Mouse (Mus musculus) midbrain, postnatal 0 days (tissue): ENCODE measurements around the gene Polg. TPM values are rescaled to one million over a fixed set of nuclear protein-coding genes. Genes with fewer than 3 reads are reported as not detected.

Experiments used
- ATAC-seq: fragments of 200-750 bp; cut with Nextera tagmentation; 2 replicates; pipeline ENCODE4 v1.8.0; 2017; ENCODE audit warnings: moderate number of reproducible peaks, mild to moderate bottlenecking, moderate TSS enrichment, moderate library complexity; ENCODE audit not compliant: low FRiP score
- DNase-seq: peaks from one replicate; pipeline ENCODE4 v3.0.0-alpha.2; 2015; ENCODE audit warnings: low spot score
- H3K27ac ChIP-seq: fragments of 300-500 bp; sonication (generic); 2 replicates; pipeline ENCODE4 v1.5.1; 2014; ENCODE audit warnings: low read depth, mild to moderate bottlenecking, low read length, mixed read lengths
- H3K27me3 ChIP-seq: fragments of 300-500 bp; sonication (generic); 2 replicates; pipeline ENCODE4 v1.6.1; 2014; ENCODE audit warnings: low read length, control low read depth, mixed read lengths; ENCODE audit not compliant: insufficient read depth
- H3K36me3 ChIP-seq: fragments of 300-500 bp; sonication (generic); 2 replicates; pipeline ENCODE4 v1.6.1; 2014; ENCODE audit warnings: low read length, control low read depth, mixed read lengths; ENCODE audit not compliant: insufficient read depth
- H3K4me1 ChIP-seq: fragments of 300-500 bp; sonication (generic); 2 replicates; pipeline ENCODE4 v1.6.1; 2014; ENCODE audit warnings: mild to moderate bottlenecking, control low read depth, antibody characterized with exemption, low read length, mixed read lengths; ENCODE audit not compliant: insufficient read depth
- H3K4me2 ChIP-seq: fragments of 300-500 bp; sonication (generic); 2 replicates; pipeline ENCODE4 v1.6.1; 2014; ENCODE audit warnings: low read depth, mild to moderate bottlenecking, low read length, mixed read lengths; ENCODE audit not compliant: poor library complexity, severe bottlenecking
- H3K4me3 ChIP-seq: fragments of 300-500 bp; sonication (generic); 2 replicates; pipeline ENCODE4 v1.5.1; 2014; ENCODE audit warnings: low read depth, mild to moderate bottlenecking, low read length, moderate library complexity
- H3K9ac ChIP-seq: fragments of 300-500 bp; sonication (generic); replicated peaks from 2 replicates; pipeline ENCODE4 v1.6.1; 2014; ENCODE audit warnings: mild to moderate bottlenecking, low read length, moderate library complexity, mixed read lengths; ENCODE audit not compliant: poor library complexity, severe bottlenecking
- H3K9me3 ChIP-seq: fragments of 300-500 bp; sonication (generic); 2 replicates; pipeline ENCODE4 v1.6.1; 2016; ENCODE audit warnings: low read length, control low read depth
- CTCF ChIP-seq: IDR thresholded peaks from 2 replicates; pipeline ENCODE4 v1.5.1; 2016; ENCODE audit warnings: antibody characterized with exemption, mild to moderate bottlenecking
- WGBS: fragments of 180-500 bp; shearing (Covaris S2); extraction: QIAGEN DNeasy Blood & Tissue Kit; methylation state at CpG from one replicate; pipeline ENCODE4 v1.1.7; 2014; 5-methylcytosine and 5-hydroxymethylcytosine counted together
- polyA plus RNA-seq: library from polyadenylated mRNA; unstranded; fragments of >200 nt; fragmentation: Nextera tagmentation; extraction: Ambion mirVana; gene quantifications from 2 replicates; pipeline ENCODE4 v1.2.1, GENCODE M21; 2015
- total RNA-seq: library from RNA; depleted of rRNA; stranded (reverse); fragments of >200 nt; gene quantifications from 2 replicates; pipeline ENCODE4 v1.2.3, GENCODE M21; 2014

Polg gene
- total and polyA plus RNA-seq, 2 experiments from 2014 or later: 18.6 to 46.5 TPM

DNA sequence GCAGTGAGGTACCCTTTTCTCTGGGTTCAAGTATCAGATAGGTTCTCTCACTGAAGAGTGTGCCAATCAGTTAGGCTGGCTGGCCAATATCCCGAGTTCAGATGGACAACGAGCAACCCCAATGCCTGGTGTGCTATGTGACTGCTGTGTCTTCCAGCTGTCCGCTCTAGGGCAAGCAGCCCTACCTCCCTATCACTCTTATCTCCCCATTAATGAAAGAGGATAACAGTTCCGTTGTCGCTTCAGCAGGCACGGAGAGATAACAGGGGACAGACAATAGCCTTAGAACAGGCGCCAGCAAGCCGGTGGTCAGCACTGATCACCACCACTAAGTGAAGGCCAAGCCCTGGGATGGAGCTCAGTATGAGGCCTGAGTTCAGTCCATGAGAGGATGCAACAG, 2.8 kb upstream of the Polg start:
- H3K4me1 ChIP-seq: peaks cover 10% of the 10 kb centered on the region; the same call in 1 of the 2 replicates
- no peak for TF ChIP-seq CTCF
- no peaks in the 10 kb centered on the region for H3K27me3 ChIP-seq
- H3K4me2 ChIP-seq: no peak overlapping the region
- no peak for ATAC-seq
- H3K9me3 ChIP-seq: no peaks in the 10 kb centered on the region
- H3K4me3 ChIP-seq: no peak overlapping the region
- no peak for DNase-seq
- no peaks in the 10 kb centered on the region for H3K36me3 ChIP-seq
- H3K27ac ChIP-seq: no peak overlapping the region
- no peak overlapping the region for H3K9ac ChIP-seq
- WGBS: 55% methylated on average over 8 of the region's 8 CpGs

DNA sequence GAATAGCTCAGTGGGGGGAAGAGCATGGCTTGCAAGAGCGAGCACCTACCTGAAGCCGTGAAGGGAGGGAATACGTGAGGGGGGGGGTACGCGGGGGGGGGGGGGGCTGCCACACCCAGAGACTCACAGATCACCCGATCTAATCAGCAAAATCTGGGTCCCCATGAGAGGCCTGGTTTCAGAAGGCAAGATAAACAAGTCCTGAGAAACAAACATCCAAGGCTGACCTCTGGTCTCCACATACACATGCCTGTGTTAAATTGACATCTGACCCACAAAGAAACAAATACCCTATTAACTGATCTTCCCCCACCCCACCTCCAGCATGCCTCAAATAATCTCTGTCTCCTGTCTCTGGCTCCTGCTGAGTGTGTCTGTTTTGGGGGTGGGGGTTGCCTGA, 1.8 kb upstream of the Polg start:
- DNase-seq (no peak), ATAC-seq (no peak)
- Histone ChIP-seq H3K4me2 (peak overlapping the region; percentile 43), H3K4me3 (peak overlapping the region; percentile 92), H3K36me3 (no peaks in the 10 kb centered on the region; the same call in 1 of the 2 replicates), H3K27me3 (no peaks in the 10 kb centered on the region), H3K4me1 (peaks cover 10% of the 10 kb centered on the region; the same call in 1 of the 2 replicates), H3K9me3 (no peaks in the 10 kb centered on the region), H3K27ac (no peak overlapping the region), H3K9ac (no peak overlapping the region)
- 17% methylated on average over 5 of the region's 6 CpGs for WGBS
- TF ChIP-seq CTCF: no peak

DNA sequence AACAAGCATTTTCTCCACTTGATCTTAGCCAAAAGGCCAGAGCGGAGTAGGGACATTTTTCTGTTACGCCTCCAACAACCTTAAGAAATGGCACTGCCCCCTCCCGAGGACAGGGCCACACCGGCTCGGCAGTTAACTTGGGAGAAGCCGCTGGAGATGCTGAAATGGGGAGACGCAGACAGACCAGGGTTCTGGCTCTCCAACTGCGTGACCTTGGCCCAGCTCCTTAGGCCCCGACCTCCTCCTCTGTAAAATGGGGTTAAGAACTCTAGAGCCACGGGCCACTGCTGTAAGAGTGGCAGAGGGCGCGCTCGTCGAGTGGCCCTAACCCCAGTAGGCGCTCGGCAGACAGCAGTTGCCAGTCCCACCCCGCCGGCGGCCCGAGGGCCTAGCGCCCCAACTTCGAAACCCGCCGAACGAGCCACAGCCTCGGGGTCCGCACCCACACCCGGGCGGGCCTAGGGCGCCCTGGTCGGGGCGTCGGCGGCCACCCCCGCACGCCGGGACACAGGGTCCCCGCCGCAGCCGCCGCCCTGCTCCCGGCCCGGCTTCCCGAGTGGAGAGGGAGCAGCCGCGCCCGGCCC, 609 bp downstream of the Polg start:
- Histone ChIP-seq H3K27ac (peak overlapping the region; percentile 80), H3K4me2 (peak overlapping the region; percentile 84), H3K27me3 (no peaks in the 10 kb centered on the region), H3K36me3 (peaks cover 14% of the 10 kb centered on the region), H3K4me3 (peak overlapping the region; percentile 92), H3K4me1 (peaks cover 7% of the 10 kb centered on the region; the same call in 1 of the 2 replicates), H3K9me3 (no peaks in the 10 kb centered on the region), H3K9ac (peak overlapping the region; percentile 77)
- no peak for TF ChIP-seq CTCF
- DNase-seq (peak; percentile 12), ATAC-seq (peak; percentile 59)
- WGBS: 0% methylated on average over 27 of the region's 47 CpGs

DNA sequence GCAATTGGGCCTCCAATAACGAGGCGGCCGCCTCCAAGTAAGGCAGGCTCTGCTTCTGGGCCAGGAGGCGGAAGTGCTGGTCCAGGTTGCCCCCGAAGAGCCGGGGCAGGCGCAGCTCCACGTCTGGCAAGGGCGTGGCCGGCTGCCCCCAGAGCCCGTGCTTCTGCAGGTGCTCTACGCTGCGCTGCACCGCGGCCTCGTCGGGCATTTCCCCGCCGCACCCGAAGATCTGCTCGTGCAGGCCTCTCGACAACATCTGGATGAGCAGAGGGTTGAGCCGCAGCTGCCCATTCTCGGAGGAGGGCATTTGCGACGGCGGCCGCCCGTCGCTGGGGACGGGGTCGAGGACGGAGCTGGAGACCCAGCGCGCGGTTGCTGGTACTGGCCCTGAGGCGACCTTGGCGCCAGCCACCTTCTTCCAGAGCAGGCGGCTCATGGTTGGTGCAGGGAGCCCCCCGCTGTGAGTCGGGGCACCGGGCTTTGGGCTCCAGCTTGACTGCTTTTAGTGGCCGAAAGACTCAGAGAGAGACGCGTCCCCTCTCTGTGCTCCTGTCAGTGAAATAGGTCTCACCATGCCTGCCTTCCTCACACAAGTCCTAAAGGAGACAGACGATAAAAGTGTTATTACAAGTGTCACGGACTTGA, 1.3 kb downstream of the Polg start:
- H3K36me3 ChIP-seq: peaks cover 21% of the 10 kb centered on the region
- peak overlapping the region; percentile 84 for H3K4me2 ChIP-seq
- peak overlapping the region; percentile 77 for H3K9ac ChIP-seq
- peaks cover 7% of the 10 kb centered on the region; the same call in 1 of the 2 replicates for H3K4me1 ChIP-seq
- H3K4me3 ChIP-seq: peak overlapping the region; percentile 92
- no peak for TF ChIP-seq CTCF
- no peak overlapping the region for H3K27ac ChIP-seq
- WGBS: 10% methylated on average over 46 of the region's 47 CpGs
- no peak for ATAC-seq
- no peaks in the 10 kb centered on the region for H3K9me3 ChIP-seq
- no peaks in the 10 kb centered on the region for H3K27me3 ChIP-seq
- DNase-seq: peak; percentile 13

DNA sequence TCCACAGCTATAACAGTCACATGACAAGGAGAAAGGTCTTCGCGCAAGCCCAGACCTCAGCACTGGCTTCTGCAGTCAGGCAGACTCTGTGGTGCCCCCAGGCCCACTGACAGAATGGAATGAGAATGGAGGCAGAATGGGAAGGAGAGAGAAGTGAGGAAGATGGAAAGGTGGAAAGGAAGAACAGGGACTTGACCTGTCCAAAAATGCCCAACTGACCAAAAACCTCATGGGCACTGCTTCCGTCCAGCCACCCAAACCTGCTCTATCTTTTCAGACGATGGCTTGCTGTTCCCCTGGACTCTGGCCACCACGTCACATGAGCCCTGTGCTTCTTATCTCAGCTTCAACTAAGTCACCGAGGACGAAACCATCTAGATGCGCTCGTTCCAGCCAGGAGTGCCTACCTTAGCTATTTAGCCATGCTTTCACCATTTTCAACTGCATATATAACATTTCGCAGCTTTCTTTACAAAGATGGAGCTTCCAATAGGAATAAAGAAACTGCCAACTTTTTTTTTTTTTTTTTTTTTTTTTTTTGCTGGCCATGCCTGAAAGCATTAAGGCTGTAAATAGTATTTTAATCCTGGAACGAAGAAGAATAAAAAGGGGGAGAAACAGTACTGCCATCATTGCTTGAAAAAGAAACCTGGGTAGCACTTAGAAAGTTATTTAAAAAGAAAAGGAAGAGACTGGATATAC, 2.6 kb downstream of the Polg start:
- no peaks in the 10 kb centered on the region for H3K9me3 ChIP-seq
- peaks cover 34% of the 10 kb centered on the region for H3K36me3 ChIP-seq
- peaks cover 7% of the 10 kb centered on the region; the same call in 1 of the 2 replicates for H3K4me1 ChIP-seq
- H3K4me3 ChIP-seq: no peak overlapping the region
- no peak overlapping the region for H3K9ac ChIP-seq
- no peak for DNase-seq
- no peak for TF ChIP-seq CTCF
- WGBS: 81% methylated on average over 11 of the region's 11 CpGs
- ATAC-seq: no peak
- no peaks in the 10 kb centered on the region for H3K27me3 ChIP-seq
- H3K27ac ChIP-seq: no peak overlapping the region
- H3K4me2 ChIP-seq: no peak overlapping the region; the same call in 1 of the 2 replicates

DNA sequence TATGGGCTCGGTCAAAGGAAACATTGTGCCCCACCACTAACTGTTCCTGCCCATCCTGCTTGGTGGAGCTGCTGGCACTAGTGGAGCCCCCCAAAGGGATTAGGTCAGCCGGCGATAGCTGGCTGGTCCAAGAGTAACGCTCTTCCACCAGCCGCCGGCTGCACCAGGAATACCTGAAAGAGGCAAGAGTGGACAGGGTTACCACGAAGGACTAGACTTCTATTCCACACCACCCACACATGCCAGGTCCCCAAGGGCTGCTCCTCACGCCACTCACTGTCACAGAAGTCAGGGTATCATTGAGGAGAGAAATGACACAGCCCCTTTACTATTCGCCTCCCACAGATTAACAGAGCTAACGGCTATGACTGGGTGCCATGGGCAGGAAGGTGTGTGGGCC, 4.4 kb downstream of the Polg start:
- no peak for TF ChIP-seq CTCF
- no peak overlapping the region for H3K9ac ChIP-seq
- no peaks in the 10 kb centered on the region for H3K9me3 ChIP-seq
- DNase-seq (no peak), ATAC-seq (no peak)
- no peak overlapping the region for H3K27ac ChIP-seq
- no peak overlapping the region for H3K4me3 ChIP-seq
- peaks cover 7% of the 10 kb centered on the region; the same call in 1 of the 2 replicates for H3K4me1 ChIP-seq
- WGBS: 94% methylated on average over 10 of the region's 10 CpGs
- H3K36me3 ChIP-seq: peaks cover 48% of the 10 kb centered on the region
- H3K4me2 ChIP-seq: no peak overlapping the region
- no peaks in the 10 kb centered on the region for H3K27me3 ChIP-seq
